Mouse (Mus musculus) MN1 (cell line): Measurements from ENCODE around the gene Rps9.
"Not testable (repeated sequence)": the region's sequence is repeated elsewhere in the genome, so short reads cannot be mapped to it uniquely, and the experiment has no call there.

Experiments used
- DNase-seq: peaks from one replicate; pipeline ENCODE4 v3.0.0-alpha.2; 2016; ENCODE audit warnings: low spot score

The Rps9 gene

DNA sequence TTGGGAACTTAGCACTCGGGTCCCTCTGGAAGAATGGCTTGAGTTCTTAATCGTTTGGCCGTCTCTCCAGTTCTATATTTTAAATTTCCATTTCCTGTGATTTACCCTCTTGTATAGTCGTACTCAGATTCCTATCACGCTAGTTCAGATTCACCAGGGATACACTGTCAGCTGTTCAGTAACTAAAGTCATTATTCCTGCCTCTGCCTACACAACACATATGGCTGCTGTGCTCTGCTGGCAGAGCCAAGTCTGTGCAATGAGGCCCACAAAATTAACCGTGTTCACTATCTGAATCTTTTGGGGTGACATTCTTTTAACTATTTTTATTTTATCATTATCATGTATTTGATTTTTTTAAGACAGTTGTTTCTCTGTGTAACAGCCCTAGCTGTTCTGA is 5.3 kb upstream of the Rps9 start:
- DNase-seq, result no peak

DNA sequence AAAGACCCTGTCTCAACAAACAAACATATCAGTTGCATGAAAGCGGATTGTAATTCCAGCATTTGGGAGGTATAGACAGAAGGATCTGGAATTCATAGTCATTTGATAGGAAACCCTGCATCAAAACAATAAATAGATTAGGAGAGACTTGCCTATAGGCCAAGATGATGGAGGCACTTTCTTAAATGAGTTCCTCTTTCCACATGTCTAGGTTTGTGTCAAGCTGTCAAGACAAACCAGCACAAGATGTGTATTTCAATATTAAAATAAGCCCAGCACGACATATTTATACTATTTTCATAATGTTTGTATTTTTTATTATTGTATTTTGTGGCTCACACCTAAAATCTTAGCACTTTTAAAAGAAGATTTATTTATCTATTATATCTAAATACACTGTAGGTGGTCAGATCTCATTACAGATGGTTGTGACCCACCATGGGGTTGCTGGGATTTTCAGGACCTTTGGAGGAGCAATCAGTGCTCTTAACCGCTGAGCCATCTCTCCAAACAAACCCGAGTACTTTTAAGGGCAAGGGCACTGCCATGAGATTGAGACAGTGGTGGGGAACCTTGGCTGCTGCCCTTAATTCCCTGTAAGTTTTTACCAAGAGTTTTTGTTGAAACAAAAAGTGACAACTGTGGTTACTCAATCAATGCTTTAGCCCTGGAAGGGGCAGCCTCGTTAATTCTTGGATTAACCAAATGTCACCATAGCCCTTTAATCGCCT is 480 bp upstream of the Rps9 start:
- no peak for DNase-seq

DNA sequence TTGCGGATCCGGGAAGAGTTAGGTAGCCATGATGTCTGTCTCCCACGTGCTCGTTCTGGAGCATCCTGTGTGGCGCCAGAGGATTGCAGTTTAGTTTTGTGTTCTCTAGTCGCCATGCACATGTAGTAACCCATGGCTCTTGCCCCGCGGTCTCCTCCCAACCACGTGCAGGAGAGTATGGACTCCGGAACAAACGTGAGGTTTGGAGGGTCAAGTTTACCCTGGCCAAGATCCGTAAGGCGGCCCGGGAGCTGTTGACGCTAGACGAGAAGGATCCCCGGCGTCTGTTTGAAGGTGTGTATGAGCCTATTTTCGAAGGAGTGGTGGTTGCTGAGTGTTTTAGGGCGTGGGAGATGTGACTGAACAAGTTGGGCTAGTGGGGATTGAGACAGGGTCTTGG is 682 bp downstream of the Rps9 start:
- no peak for DNase-seq

DNA sequence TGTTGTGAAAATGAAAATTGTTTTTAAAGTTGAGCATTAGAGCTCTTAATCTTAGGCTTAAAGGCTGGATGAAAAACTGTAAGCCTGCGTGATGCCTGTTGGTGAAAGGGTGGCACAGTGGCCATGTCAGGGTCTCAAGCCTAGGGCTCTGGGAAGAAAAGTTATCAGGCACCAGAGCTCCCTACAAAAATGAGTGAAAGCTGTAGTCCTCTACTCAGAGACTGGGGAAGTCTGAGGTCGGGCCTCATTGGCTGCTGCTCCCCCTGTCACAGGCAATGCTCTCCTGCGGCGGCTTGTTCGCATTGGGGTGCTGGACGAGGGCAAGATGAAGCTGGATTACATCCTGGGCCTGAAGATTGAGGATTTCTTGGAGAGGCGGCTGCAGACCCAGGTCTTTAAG is 1.7 kb downstream of the Rps9 start:
- not testable (repeated sequence) for DNase-seq

DNA sequence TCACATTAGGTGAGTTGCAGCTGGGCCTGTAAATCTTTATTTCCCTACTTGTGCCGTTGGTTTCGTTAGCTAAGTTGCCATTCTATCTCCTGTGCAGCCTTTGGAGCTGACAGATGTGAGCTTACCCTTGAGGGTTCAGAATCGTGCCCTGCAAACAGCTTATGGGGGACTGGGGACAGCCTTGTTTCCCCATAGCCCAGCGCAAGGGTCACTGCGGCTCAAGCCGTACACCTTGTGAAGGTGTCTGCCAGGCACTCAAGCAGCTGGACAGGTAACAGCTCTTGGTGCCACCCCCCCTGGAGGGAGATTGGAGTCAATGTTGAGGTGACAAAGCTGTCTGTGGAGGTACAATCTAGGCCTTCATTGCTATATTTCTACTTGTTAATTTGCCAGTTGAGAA is 2.1 kb downstream of the Rps9 start:
- DNase-seq, result no peak

DNA sequence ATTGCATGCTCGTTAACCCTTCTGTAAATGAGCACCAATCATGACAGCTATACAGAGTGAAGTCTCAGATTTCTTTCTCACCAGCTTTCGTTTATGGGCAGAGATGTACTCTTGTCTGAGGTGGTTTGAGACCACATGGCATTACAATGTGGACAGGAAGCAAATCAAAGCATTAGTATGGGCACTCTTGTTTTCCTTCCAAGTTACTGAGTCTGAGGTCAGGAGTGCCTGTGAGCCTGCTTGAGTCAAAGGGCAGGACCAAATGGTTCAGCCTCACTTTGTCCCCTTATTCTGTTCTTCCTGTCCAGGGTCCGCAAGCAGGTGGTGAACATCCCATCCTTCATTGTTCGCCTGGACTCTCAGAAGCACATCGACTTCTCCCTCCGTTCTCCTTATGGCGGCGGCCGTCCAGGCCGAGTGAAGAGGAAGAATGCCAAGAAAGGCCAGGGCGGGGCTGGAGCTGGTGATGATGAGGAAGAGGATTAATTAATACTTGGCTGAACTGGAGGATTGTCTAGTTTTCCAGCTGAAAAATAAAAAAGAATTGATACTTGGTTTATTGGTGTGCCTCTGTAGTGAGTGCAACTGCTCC is 2.6 kb downstream of the Rps9 start:
- DNase-seq, result no peak

DNA sequence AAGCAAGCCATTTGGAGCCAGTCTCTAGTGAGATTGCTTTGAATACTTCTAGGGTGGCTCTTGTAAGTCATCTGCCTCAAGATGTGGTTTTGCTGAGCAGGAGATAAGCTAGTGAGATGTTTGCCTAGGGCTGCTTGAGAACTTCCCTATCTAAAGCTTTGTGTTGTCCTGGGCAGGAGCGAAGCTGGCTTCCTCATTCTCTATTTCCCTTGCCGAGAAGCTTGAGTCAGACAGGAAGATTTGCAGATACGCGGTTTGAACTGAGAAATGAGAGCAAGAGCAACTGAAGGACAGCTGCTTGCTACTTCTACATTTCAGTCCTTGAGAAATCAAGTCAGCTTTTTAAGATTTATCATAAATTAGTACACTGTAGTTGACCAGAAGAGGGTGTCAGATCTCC is 3.2 kb downstream of the Rps9 start:
- no peak for DNase-seq

DNA sequence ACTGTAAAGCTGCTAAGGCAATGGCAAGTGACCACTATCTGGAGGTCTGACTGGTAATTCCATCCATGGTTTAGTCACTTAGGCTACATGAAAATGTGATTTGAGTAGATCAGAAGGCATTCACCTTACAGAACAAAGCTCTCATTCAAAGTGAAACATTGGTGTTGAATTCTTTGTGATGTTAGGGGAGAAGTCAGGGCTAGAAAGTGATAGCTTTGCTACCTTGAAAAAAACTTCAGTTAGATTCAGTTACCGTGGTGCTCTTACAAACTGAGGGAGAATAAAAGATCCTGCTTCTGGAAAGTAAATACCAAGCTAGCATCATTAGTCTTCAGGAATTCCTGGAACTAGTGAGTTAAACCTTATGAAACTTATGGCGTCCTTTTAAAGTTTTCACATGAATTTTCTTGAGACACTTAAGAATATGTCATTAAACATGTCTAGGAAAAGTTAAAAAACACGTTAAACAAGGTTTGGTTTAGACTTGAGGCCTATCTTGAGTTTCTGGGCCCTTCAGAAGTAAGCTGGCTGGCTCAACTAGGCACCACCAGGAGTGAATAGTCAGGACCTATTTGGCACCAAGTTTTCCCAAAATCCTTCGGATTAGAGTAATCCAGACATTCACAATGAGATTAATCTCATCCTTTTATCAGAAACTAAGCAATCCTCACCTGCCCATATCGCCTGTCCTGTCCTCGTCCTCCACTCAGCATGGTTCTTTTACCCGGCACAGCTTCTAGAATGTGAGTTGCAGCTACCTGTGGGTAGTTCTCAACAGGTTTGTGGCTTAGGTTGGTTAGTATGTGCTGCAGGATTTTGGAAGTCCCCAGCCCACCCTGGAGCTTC is 4.0 kb downstream of the Rps9 start:
- no peak for DNase-seq

DNA sequence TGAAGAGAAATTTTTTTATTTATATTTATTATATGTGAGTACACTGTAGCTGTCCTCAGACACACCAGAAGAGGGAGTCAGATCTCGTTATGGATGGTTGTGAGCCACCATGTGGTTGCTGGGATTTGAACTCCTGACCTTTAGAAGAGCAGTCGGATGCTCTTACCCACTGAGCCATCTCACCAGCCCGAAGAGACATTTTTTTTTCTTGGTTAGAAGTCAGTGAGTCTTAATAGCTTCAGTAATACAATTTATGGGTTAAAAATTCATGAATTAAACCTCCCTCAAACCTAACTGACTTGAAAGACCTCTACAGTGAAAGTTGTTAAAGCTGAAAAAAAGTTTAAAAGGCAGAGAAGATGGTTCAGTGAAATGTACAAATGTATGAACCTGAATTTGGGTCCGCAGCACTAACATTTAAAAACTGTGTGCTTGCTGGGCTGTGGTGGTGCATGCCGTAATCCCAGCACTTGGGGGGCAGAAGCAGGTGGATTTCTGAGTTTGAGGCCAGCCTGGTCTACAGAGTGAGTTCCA is 4.7 kb downstream of the Rps9 start:
- not testable (repeated sequence) for DNase-seq

DNA sequence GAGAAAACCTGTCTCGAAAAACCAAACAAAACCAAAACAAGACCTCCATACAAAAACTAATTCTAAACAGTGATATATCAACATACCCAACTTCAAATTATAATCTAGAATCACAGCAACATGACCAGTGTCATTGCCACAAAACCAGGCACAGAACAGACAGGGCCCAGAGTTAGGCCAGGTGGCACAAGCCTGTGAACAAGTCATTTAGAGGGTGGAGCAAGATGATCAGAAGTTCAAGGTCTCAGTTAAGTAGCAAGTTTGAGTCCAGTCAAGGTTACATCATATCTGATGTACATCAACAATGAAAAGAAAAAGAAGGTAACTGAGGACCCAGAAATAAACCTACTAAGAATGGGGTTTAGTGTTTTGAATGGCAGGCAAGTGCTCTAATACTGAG is 5.2 kb downstream of the Rps9 start:
- DNase-seq, result no peak

DNA sequence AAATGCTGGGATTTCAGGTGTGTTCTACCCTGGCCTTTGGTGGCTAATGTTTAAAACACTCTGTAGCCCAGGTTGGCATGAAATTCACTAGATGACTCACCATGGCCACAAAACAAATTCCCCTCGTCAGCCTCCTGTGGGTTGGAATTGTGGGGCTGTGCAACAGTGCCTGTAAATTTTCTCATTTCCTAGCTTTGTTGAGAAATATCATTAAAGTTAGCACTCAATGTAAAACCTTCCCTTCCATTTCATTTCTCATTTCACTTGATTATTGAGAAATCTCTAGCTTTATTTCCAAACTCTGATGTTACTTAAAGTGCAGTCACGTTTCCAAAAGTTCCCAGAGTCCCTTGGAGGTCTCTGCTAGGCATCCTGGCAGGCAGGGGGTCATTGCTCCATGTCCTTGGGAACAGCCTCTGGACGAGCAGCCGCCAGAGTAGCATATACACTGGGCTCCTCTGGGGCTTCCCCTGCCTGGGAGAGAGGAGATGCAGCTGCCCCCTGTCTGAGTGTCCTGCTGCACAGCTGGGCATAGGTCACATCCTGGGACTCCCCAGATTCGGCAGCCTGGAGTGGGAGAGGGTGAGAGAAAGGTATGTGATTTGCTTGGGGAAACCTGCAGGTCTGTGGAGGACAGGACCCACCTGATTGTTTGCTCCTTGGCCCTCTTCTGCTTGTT is 8.6 kb downstream of the Rps9 start:
- no peak for DNase-seq

DNA sequence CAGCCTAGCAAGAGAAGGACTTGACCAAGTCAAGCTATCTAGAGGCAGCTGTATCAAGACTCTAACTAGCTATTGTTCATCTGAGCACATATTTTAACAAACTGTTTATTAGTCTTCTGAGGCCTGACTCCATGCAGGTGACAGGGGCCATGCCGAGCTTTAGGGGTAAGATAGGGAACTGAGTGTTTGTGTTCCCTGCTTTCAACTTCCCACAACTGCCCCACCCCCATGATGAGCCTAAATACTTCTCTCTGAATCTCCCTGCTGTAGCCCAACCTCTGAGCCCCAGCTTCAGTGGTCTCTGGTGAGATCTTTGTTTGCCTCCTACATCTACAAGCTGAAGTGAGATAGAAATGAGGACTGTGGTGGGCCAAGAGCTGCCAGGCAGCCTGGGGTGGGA is 11.5 kb downstream of the Rps9 start:
- DNase-seq, result no peak

DNA sequence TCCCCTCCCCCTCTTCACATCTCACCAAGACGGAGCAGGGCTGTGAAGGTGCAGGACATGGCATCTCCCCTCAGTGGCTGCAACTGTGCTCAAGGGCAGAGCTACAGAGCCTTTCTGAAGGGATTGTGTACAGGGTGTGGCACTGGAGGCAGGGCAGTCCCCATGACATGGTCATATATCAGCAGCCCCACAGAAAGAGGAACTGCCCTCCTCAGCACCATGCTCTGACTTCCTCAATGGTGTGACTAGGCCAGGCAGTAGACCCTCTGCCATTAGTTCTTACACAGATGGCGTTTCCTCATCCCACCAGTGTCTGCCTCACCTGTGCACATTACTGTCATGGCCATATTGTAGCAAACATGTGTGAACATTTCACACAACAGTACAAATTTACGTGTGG is 16.5 kb downstream of the Rps9 start, which contains the start of gene Pirb:
Gene Pirb (minus strand): TSS at position 124 of the 400 bp plus-strand sequence.
- DNase-seq, result not testable (repeated sequence)

DNA sequence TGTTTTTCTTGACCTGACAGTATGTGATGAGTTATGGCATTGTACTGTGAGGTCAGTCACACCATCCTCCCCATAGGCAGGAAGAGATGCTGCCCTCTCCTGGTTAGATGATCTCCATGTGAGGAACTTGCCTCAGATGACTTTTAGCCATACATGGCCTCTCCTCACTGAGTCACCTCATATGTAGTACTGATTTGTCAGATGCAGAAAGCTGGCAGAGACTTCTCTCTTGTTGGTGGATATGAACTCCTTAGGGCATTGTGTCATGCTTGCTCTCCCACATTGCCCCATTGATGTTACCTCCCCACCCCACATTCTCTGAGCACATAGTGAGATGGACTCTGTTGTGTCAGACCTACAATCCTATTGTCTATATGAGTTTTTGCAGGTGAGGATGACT is 21.7 kb downstream of the Rps9 start:
- DNase-seq, result not testable (repeated sequence)

DNA sequence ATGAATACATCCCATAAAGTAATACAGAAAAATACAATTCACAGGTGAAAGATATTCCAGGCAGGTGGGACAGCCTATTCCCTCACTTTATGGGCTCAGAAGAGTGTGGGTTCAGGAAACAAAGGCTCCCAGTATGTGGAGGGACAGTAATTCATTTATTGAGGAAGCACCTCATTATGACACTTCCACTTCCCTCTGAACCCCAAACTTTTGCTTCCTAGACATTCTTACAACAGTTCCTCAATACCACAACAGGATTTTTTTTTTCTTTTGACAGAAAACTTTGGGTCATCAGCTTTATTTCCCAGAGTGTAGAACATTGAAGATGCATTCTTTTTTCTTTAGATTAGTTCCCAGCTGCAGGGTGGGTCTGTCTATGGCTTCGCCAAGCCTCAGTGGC is 28.9 kb downstream of the Rps9 start:
- DNase-seq, result not testable (repeated sequence)
